In the genomic region with DNA sequence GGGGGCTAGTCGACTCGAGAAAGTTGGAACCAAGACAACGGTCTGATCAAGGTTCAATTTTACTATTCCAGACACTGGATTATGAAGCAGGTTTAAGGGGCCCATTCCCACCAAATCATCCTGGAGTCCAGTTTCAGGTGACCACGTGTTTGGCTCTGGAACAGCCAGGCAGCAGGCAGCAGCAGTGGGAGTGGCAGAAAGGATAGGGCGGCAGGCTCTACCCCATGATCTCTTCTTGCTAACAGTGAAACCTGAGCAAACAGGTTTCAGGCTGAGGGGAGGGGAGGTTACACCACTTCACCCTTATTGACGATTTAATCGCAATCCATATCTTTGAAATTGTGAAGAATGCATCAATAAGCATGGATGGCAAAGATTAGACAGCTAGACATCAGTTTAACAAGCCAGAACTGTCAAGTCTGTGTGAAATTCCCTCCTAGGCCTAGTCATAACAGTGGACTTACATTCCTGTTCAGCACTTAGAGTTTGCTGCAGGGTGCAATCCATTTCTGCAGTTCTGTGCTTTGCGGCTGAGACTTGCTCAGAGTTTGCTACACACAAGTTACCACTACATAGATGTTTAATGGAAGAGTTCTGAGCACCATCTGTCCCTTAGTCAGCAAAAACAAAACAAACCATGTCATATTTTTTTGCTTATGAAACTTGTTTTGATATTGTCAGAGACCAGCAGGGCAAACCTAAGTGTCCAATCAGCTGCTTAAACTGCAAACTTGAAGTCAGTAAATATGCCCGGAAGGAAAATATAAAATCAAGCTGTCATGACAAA, we compare ENCODE assay signal across 21 mouse cellular contexts.
DNase-seq lines count a peak whose midpoint lies in the region; ATAC-seq lines count a peak whose summit lies in the region.
"Had no signal": no experiment of that assay in that cellular context is flagged by ENCODE, and none has a peak within 500 bp of the region (broad histone marks: within the 10 kb centered on the region; RNA-seq: fewer than 3 reads in every experiment).

No protein-coding gene starts in this region.

- no peak for DNase-seq in frontal cortex, postnatal 10 days (ENCODE audit: low spot score in 2 of 2)
- peak; percentile 18 for DNase-seq in layer of hippocampus, adult 9-11 months
- no peak for DNase-seq in layer of hippocampus, adult 8-10 months (ENCODE audit: low spot score in 2 of 2)
- DNase-seq in brain, adult 2 months (ENCODE audit: low read depth, low spot score) = peak; percentile 43
- peak; percentile 0 for DNase-seq in forelimb bud, embryonic 11.5 days (ENCODE audit: low read depth, low spot score)
- DNase-seq in left cerebral cortex, adult 18-20 months (ENCODE audit: low spot score in 2 of 2) = no peak
- DNase-seq: adrenal gland, postnatal 14 days; B cell, adult 2 months; cerebellum, adult 11 months; cerebellum, postnatal 10 days; gastrocnemius, postnatal 25 days; heart, adult 2 months; kidney, adult 18-20 months; kidney, postnatal 10 days; left cerebral cortex, postnatal 4 days; liver, postnatal 0 days; lung, postnatal 14 days; right cerebral cortex, adult 18-20 months; right cerebral cortex, postnatal 4 days; thymus, postnatal 25 days had no signal

- peak; percentile 49 for ATAC-seq in frontal cortex, adult (ENCODE audit: low TSS enrichment)
- ATAC-seq: liver, postnatal 0 days had no signal

Comparison
In these comparisons a context has a peak if more than half of its experiments do, and no peak if none do; other contexts are left out.
1. DNase-seq: peak in layer of hippocampus, adult 9-11 months (single experiment), brain, adult 2 months (single experiment) and forelimb bud, embryonic 11.5 days (single experiment); none in frontal cortex, postnatal 10 days (0 of 2), layer of hippocampus, adult 8-10 months (0 of 2) and left cerebral cortex, adult 18-20 months (0 of 2).